Mouse (Mus musculus) heart, adult 2 months (tissue): ENCODE results near the gene Apex1. TPM values are rescaled to one million over a fixed set of nuclear protein-coding genes. Genes with fewer than 3 reads are reported as not detected.

ENCODE experiments used
- DNase-seq, 2 experiments: peaks; one replicate each; pipeline ENCODE4 v3.0.0; 2021
- H3K27ac ChIP-seq: fragments of 200-600 bp; 2 replicates; pipeline ENCODE4 v1.8.1; 2022
- H3K27me3 ChIP-seq: fragments of 200-500 bp; 2 replicates; pipeline ENCODE4 v1.6.1; 2012; ENCODE audit warnings: mild to moderate bottlenecking, low read length, inconsistent platforms, mixed read lengths; ENCODE audit not compliant: control insufficient read depth, insufficient read depth
- H3K36me3 ChIP-seq: fragments of 200-500 bp; 2 replicates; pipeline ENCODE4 v1.6.1; 2012; ENCODE audit warnings: low read length, inconsistent platforms; ENCODE audit not compliant: control insufficient read depth, insufficient read depth
- H3K4me1 ChIP-seq: fragments of 200-500 bp; 2 replicates; pipeline ENCODE4 v1.6.1; 2011; ENCODE audit warnings: low read length; ENCODE audit not compliant: control insufficient read depth, insufficient read depth
- H3K4me3 ChIP-seq: fragments of 200-600 bp; 2 replicates; pipeline ENCODE4 v1.8.1; 2022
- H3K79me2 ChIP-seq: fragments of 200-500 bp; replicated peaks from 2 replicates; pipeline ENCODE4 v1.6.1; 2012; ENCODE audit warnings: mild to moderate bottlenecking, inconsistent platforms, low read length, moderate library complexity, mixed read lengths; ENCODE audit not compliant: control insufficient read depth, insufficient read depth
- H3K9ac ChIP-seq: fragments of 200-500 bp; 2 replicates; pipeline ENCODE4 v1.6.1; 2012; ENCODE audit warnings: low read depth, mild to moderate bottlenecking, control low read depth, inconsistent platforms, low read length, mixed read lengths
- CTCF ChIP-seq: fragments of 200-600 bp; IDR thresholded peaks from 2 replicates; pipeline ENCODE4 v1.8.1; 2022; ENCODE audit warnings: antibody characterized with exemption, mild to moderate bottlenecking, moderate library complexity
- EP300 ChIP-seq: fragments of 200-500 bp; IDR thresholded peaks from 2 replicates; pipeline ENCODE4 v1.6.1; 2011; ENCODE audit warnings: low read depth, low read length, control low read depth; ENCODE audit not compliant: insufficient read depth
- POLR2A ChIP-seq: fragments of 200-500 bp; IDR thresholded peaks from 2 replicates; pipeline ENCODE4 v1.6.1; 2011; ENCODE audit warnings: mild to moderate bottlenecking, low read depth, low read length, control low read depth; ENCODE audit not compliant: insufficient read depth
- WGBS: fragments of 180-500 bp; shearing (Covaris S2); methylation state at CpG from one replicate; pipeline ENCODE4 v1.1.7; 2018; 5-methylcytosine and 5-hydroxymethylcytosine counted together
- intact Hi-C: fragments of 180-260 bp; cut with DNase I; formaldehyde crosslinking; loops from one replicate; pipeline ENCODE4 v1.15.1; 2025
- polyA plus RNA-seq: library from polyadenylated mRNA; depleted of rRNA; stranded (reverse); fragments of >200 nt; gene quantifications from 2 replicates; pipeline ENCODE4 v1.2.3, GENCODE M21; 2012
- total RNA-seq, 2 experiments: library from RNA; stranded (reverse); gene quantifications; 2 replicates each; pipeline ENCODE4 v1.2.3; 2021

The Apex1 gene
- total and polyA plus RNA-seq, 3 experiments, result 18.8 to 27.4 (median 23.2) TPM

GRCm38 (mm10) chr14:50930754-50931492 lies 6.2 kb downstream of the Apex1 start, which contains the start of the genes Pip4p1 and Pnp:
Pip4p1 (minus strand) TSS chr14:50930856.
Pnp (plus strand) TSS chr14:50931082.
- H3K27ac ChIP-seq, result peak within 1 kb of the TSS; percentile 97
- no peaks in the 10 kb centered on the region for H3K27me3 ChIP-seq
- under 1% methylated on average over 68 of the region's 68 CpGs for WGBS
- DNase-seq, result peak; percentile 99
- H3K9ac ChIP-seq, result peak within 1 kb of the TSS; percentile 88
- H3K79me2 ChIP-seq, result no peaks in the 10 kb centered on the region
- H3K36me3 ChIP-seq, result peaks cover 2% of the 10 kb centered on the region
- TF ChIP-seq POLR2A (peak; percentile 65), CTCF (0 out of 2 replicates have a peak, but pooled peaks have one; percentile 6), EP300 (peak; percentile 67; the same call in 1 of the 2 replicates)
- peak within 1 kb of the TSS; percentile 97 for H3K4me3 ChIP-seq
- intact Hi-C loops, result loop anchor here (1.0 to 5.0 kb wide), 3 partner anchors 14 to 124 kb away; partner anchors contain the start of genes Ccnb1ip1, Gm49342 and Parp2
- peaks cover 2% of the 10 kb centered on the region for H3K4me1 ChIP-seq

- intact Hi-C loops, result loop anchor here (1.0 to 5.0 kb wide), 3 partner anchors 13 to 124 kb away; partner anchors contain the start of genes Ccnb1ip1, Gm49342 and Parp2
- Histone ChIP-seq H3K27me3 (no peaks in the 10 kb centered on the region), H3K79me2 (no peaks in the 10 kb centered on the region), H3K4me3 (peak overlapping the region; percentile 60), H3K36me3 (peaks cover 2% of the 10 kb centered on the region), H3K9ac (peak overlapping the region; percentile 63), H3K27ac (peak overlapping the region; percentile 88), H3K4me1 (peaks cover 2% of the 10 kb centered on the region)
- 9% methylated on average over 12 of the region's 12 CpGs for WGBS
- no peak for TF ChIP-seq EP300
- TF ChIP-seq CTCF, result no peak
- TF ChIP-seq POLR2A, result no peak
- DNase-seq, result no peak
Measured at GRCm38 (mm10) chr14:50931493-50932020, 6.8 kb downstream of the Apex1 start.

- Histone ChIP-seq H3K4me1 (peaks cover under 1% of the 10 kb centered on the region; the same call in 1 of the 2 replicates), H3K27ac (no peak overlapping the region), H3K79me2 (no peaks in the 10 kb centered on the region), H3K4me3 (no peak overlapping the region), H3K9ac (no peak overlapping the region), H3K27me3 (no peaks in the 10 kb centered on the region), H3K36me3 (no peaks in the 10 kb centered on the region)
- WGBS, result 25% methylated on average over 1 of the region's 1 CpGs
- intact Hi-C loops, result no loop called here
- TF ChIP-seq CTCF, result no peak
- DNase-seq, result no peak
Measured at GRCm38 (mm10) chr14:50936649-50937048, 11.9 kb downstream of the Apex1 start.

GRCm38 (mm10) chr14:50938119-50938908 lies 13.5 kb downstream of the Apex1 start:
- Histone ChIP-seq H3K36me3 (no peaks in the 10 kb centered on the region), H3K79me2 (no peaks in the 10 kb centered on the region), H3K27me3 (no peaks in the 10 kb centered on the region), H3K27ac (no peak overlapping the region), H3K9ac (no peak overlapping the region), H3K4me3 (no peak overlapping the region), H3K4me1 (no peaks in the 10 kb centered on the region)
- 92% methylated on average over 3 of the region's 3 CpGs for whole genome bisulfite sequencing
- DNase-seq, result no peak
- intact Hi-C loops, result no loop called here
- TF ChIP-seq CTCF (no peak), POLR2A (no peak), EP300 (no peak)

- Histone ChIP-seq H3K36me3 (no peaks in the 10 kb centered on the region), H3K4me1 (peaks cover 1% of the 10 kb centered on the region; the same call in 1 of the 2 replicates), H3K27me3 (no peaks in the 10 kb centered on the region), H3K9ac (no peak overlapping the region), H3K4me3 (no peak overlapping the region), H3K79me2 (no peaks in the 10 kb centered on the region), H3K27ac (no peak overlapping the region)
- 26% methylated on average over 2 of the region's 2 CpGs for WGBS
- DNase-seq, result no peak
- intact Hi-C loops, result no loop called here
- TF ChIP-seq CTCF (no peak), POLR2A (no peak), EP300 (no peak)
Measured at GRCm38 (mm10) chr14:50938940-50939339, 14.2 kb downstream of the Apex1 start.
